Mouse (Mus musculus): ENCODE results near the gene Gpr61. TPM values are rescaled to one million over a fixed set of nuclear protein-coding genes. Genes with fewer than 3 reads are reported as not detected.

Gene Gpr61
- polyA plus RNA-seq, 2 experiments: 0.04 TPM; not detected in 1

DNA sequence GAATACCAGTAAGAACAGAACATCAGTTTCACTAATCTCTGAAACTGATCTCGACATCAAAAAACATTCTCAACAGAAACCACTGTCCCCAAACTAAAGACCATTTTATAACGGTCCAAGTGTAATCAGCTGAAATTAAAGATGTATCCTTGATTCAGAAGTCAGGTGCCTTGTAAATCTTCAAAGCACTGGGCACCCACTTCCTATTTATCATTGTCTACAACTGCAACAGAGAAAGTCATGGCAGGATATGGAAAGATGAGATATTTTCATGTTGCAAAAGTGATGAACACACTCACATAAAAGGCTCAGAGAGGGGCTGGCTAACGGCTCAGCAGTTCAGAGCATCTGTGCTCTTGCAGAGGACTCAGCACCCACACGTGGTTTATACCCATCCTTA lies 13.9 kb downstream of the Gpr61 start:
- Histone ChIP-seq H3K4me2 (ENCODE audit: low read depth) (no peak overlapping the region), H3K36me3 (replicated peaks; ENCODE audit: control insufficient read depth, insufficient read depth, low read depth) (peaks cover 13% of the 10 kb centered on the region), H3K4me1 (replicated peaks; ENCODE audit: control insufficient read depth in 2 of 2, insufficient read depth in 2 of 2, low read length in 1 of 2) (peaks cover 3 to 12% of the 10 kb centered on the region in 2 experiments), H3K9ac (replicated peaks) (no peak overlapping the region), H3K9me3 (ENCODE audit: control insufficient read depth, low read length) (no peaks in the 10 kb centered on the region), H3K27ac (no peak overlapping the region), H3K27me3 (ENCODE audit: control insufficient read depth, insufficient read depth, low read length) (no peaks in the 10 kb centered on the region), H3K4me3 (ENCODE audit: insufficient read depth in 1 of 2, low read depth in 2 of 2, low read length in 2 of 2) (no peak overlapping the region)
- no peak for ATAC-seq (ENCODE audit: insufficient read depth)
- TF ChIP-seq EP300 (IDR thresholded peaks at IDR 0.05; ENCODE audit: low read depth) (no peak), CTCF (IDR thresholded peaks at IDR 0.05; ENCODE audit: low read depth) (no peak)
- 68% methylated on average over 4 of the region's 4 CpGs for WGBS (ENCODE audit: insufficient replicate concordance)
- DNase-seq (ENCODE audit: low read depth in 3 of 3, low spot score in 3 of 3): no peak

DNA sequence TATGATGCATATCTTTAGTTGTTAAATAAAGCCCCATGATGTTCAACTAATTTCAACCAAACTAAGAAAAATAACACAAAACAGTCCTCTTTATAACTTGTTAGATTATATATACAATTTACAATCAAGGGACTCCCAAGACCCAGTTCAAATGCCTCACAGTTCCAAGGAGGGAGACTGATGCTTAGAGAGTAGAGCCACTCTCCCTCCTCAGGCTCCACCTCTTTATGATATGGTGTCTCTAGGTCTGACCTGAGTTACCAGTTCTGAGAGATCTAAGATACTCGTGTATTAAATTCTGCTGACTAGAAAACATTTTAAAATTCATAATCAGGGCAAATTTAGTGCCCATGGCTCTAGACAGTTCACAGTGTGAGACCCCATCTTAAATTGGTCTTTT lies 15.6 kb downstream of the Gpr61 start:
- no peak overlapping the region for H3K9ac ChIP-seq (replicated peaks)
- H3K4me1 ChIP-seq (replicated peaks; ENCODE audit: control insufficient read depth in 2 of 2, insufficient read depth in 2 of 2, low read length in 1 of 2): peaks cover 0 to 11% of the 10 kb centered on the region in 2 experiments; a peak in 3 of 4 replicates
- no peak for ATAC-seq (ENCODE audit: insufficient read depth)
- 62% methylated on average over 1 of the region's 1 CpGs for WGBS (ENCODE audit: insufficient replicate concordance)
- H3K4me3 ChIP-seq (ENCODE audit: insufficient read depth in 1 of 2, low read depth in 2 of 2, low read length in 2 of 2): no peak overlapping the region
- no peak overlapping the region for H3K27ac ChIP-seq
- H3K27me3 ChIP-seq (ENCODE audit: control insufficient read depth, insufficient read depth, low read length): no peaks in the 10 kb centered on the region
- TF ChIP-seq EP300 (IDR thresholded peaks at IDR 0.05; ENCODE audit: low read depth): no peak
- no peak for TF ChIP-seq CTCF (IDR thresholded peaks at IDR 0.05; ENCODE audit: low read depth)
- H3K9me3 ChIP-seq (ENCODE audit: control insufficient read depth, low read length): no peaks in the 10 kb centered on the region
- H3K36me3 ChIP-seq (replicated peaks; ENCODE audit: control insufficient read depth, insufficient read depth, low read depth): peaks cover 13% of the 10 kb centered on the region
- DNase-seq (ENCODE audit: low read depth in 3 of 3, low spot score in 3 of 3): no peak
- H3K4me2 ChIP-seq (ENCODE audit: low read depth): no peak overlapping the region

DNA sequence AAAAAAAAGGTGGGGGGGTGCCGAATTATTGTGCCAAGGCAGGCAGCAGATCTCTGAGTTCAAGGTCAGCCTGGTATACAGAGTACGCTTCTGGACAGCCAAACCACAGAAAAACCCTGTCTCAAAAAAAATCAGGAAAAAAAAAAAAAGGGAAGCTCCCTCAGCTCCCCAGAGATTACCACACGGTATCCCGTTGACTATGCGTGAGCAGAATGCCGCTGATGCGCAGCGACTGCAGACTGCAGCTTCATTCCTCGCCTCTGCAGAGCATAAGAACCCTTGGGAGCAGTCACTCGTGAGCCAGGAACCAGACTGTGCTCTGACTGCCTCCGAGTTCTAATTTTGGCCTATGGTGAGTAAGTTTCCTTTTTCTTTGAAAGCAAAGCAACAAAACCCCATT lies 20.0 kb downstream of the Gpr61 start:
- Histone ChIP-seq H3K9ac (replicated peaks) (no peak overlapping the region), H3K27ac (no peak overlapping the region), H3K4me2 (ENCODE audit: low read depth) (no peak overlapping the region), H3K4me1 (replicated peaks; ENCODE audit: control insufficient read depth in 2 of 2, insufficient read depth in 2 of 2, low read length in 1 of 2) (peaks cover 23 to 29% of the 10 kb centered on the region in 2 experiments), H3K36me3 (replicated peaks; ENCODE audit: control insufficient read depth, insufficient read depth, low read depth) (peaks cover 8% of the 10 kb centered on the region), H3K27me3 (ENCODE audit: control insufficient read depth, insufficient read depth, low read length) (no peaks in the 10 kb centered on the region), H3K4me3 (ENCODE audit: insufficient read depth in 1 of 2, low read depth in 2 of 2, low read length in 2 of 2) (no peak overlapping the region), H3K9me3 (ENCODE audit: control insufficient read depth, low read length) (no peaks in the 10 kb centered on the region)
- WGBS (ENCODE audit: insufficient replicate concordance): 44% methylated on average over 11 of the region's 11 CpGs
- no peak for DNase-seq (ENCODE audit: low read depth in 3 of 3, low spot score in 3 of 3)
- TF ChIP-seq CTCF (IDR thresholded peaks at IDR 0.05; ENCODE audit: low read depth): no peak
- TF ChIP-seq EP300 (IDR thresholded peaks at IDR 0.05; ENCODE audit: low read depth): no peak
- no peak for ATAC-seq (ENCODE audit: insufficient read depth)

DNA sequence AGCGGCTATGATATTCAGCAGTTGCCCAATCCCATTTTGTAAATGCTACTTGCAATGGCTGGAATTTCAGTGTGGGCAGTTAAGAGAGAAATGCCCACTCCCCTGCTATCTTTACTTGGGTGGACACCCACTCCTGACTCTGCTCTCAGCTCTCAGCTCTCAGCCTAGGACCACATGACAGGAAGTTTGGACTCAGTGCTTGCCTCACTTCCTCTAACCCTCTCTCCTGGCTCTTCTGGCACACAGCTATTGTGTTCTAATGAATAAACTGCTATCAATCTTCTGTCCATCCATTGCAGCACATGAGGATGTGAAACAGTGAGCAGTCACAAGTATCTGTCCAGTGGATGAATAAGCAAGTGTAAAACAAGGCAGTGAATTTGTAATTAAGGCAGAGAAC lies 22.2 kb downstream of the Gpr61 start:
- no peak for TF ChIP-seq EP300 (IDR thresholded peaks at IDR 0.05; ENCODE audit: low read depth)
- TF ChIP-seq CTCF (IDR thresholded peaks at IDR 0.05; ENCODE audit: low read depth): no peak
- no peaks in the 10 kb centered on the region for H3K27me3 ChIP-seq (ENCODE audit: control insufficient read depth, insufficient read depth, low read length)
- ATAC-seq (ENCODE audit: insufficient read depth): no peak
- 68% methylated on average over 1 of the region's 1 CpGs for WGBS (ENCODE audit: insufficient replicate concordance)
- H3K9ac ChIP-seq (replicated peaks): no peak overlapping the region
- no peak overlapping the region for H3K4me3 ChIP-seq (ENCODE audit: insufficient read depth in 1 of 2, low read depth in 2 of 2, low read length in 2 of 2)
- H3K4me2 ChIP-seq (ENCODE audit: low read depth): no peak overlapping the region
- no peak for DNase-seq (ENCODE audit: low read depth in 3 of 3, low spot score in 3 of 3)
- H3K27ac ChIP-seq: peak overlapping the region; percentile 16; the same call in 1 of the 2 replicates
- H3K36me3 ChIP-seq (replicated peaks; ENCODE audit: control insufficient read depth, insufficient read depth, low read depth): peaks cover 6% of the 10 kb centered on the region
- H3K9me3 ChIP-seq (ENCODE audit: control insufficient read depth, low read length): no peaks in the 10 kb centered on the region
- H3K4me1 ChIP-seq (replicated peaks; ENCODE audit: control insufficient read depth in 2 of 2, insufficient read depth in 2 of 2, low read length in 1 of 2): peaks cover 42 to 49% of the 10 kb centered on the region in 2 experiments

DNA sequence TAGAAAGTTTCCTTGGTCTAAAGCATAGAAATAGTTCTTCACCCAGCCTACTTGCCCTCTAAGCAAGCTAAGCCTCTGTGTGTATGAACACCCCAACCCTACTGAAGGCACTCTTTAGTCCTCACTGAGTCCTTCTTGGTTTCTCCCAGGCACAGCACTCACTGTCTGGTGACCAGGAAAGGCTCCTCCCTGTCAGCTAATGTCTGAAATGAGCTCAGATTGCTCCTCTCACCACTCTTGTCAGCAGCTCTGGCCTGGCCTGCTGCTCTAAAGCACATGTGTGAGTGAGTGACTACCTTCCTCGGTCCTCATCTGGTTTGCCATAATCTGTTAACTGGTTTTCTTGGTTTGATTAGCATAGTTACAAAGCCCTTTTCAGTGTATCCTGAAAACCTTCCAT lies 22.9 kb downstream of the Gpr61 start:
- Histone ChIP-seq H3K9ac (replicated peaks) (peak overlapping the region; percentile 32; the same call in 1 of the 2 replicates), H3K4me3 (ENCODE audit: insufficient read depth in 1 of 2, low read depth in 2 of 2, low read length in 2 of 2) (no peak overlapping the region), H3K4me1 (replicated peaks; ENCODE audit: control insufficient read depth in 2 of 2, insufficient read depth in 2 of 2, low read length in 1 of 2) (peaks cover 42 to 51% of the 10 kb centered on the region in 2 experiments), H3K27me3 (ENCODE audit: control insufficient read depth, insufficient read depth, low read length) (no peaks in the 10 kb centered on the region), H3K27ac (peak overlapping the region; percentile 31; the same call in 1 of the 2 replicates), H3K36me3 (replicated peaks; ENCODE audit: control insufficient read depth, insufficient read depth, low read depth) (peaks cover 2% of the 10 kb centered on the region), H3K4me2 (ENCODE audit: low read depth) (no peak overlapping the region), H3K9me3 (ENCODE audit: control insufficient read depth, low read length) (no peaks in the 10 kb centered on the region)
- 60% methylated on average over 1 of the region's 1 CpGs for WGBS (ENCODE audit: insufficient replicate concordance)
- DNase-seq (ENCODE audit: low read depth in 3 of 3, low spot score in 3 of 3) (no peak), ATAC-seq (ENCODE audit: insufficient read depth) (no peak)
- TF ChIP-seq EP300 (IDR thresholded peaks at IDR 0.05; ENCODE audit: low read depth) (no peak), CTCF (IDR thresholded peaks at IDR 0.05; ENCODE audit: low read depth) (no peak)

Measured in liver, embryonic 14.5 days (tissue).